Mouse (Mus musculus): Measurements from ENCODE around the gene Smc3. TPM values are rescaled to one million over a fixed set of nuclear protein-coding genes. Genes with fewer than 3 reads are reported as not detected.
A peak's percentile ranks its signal among the peaks of the same experiment; 100 is the strongest.
"Not testable (repeated sequence)": the region's sequence is repeated elsewhere in the genome, so short reads cannot be mapped to it uniquely, and the experiment has no call there.

Smc3 gene
- polyA plus RNA-seq, 1 experiment from 2014 or later = 90.1 TPM

DNA sequence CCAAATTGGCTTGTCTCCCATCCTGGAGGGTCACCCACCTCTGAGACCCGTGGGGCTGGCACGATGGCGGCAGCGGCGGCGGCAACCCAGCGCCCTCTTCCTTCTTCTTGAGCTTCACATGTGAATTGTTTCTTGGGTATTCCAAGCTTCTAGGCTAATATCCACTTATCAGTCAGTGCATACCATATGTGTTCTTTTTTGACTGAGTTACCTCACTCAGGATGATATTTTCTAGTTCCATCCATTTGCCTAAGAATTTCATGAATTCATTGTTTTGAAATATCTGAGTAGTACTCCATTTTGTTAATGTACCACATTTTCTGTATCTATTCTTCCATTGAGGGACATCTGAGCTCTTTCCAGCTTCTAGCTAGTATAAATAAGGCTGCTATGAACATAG, 11.2 kb upstream of the Smc3 start, which contains the start of gene Nutf2-ps1:
Gene Nutf2-ps1 (minus strand): TSS at position 101 of the 400 bp plus-strand sequence.
- H3K4me2 ChIP-seq (ENCODE audit: low read depth); ATAC-seq (ENCODE audit: insufficient read depth, low FRiP score, low TSS enrichment); H3K4me3 ChIP-seq (ENCODE audit: low read depth, low read length); H3K27ac ChIP-seq (ENCODE audit: low read depth, low read length); H3K9me3 ChIP-seq (ENCODE audit: control insufficient read depth, low read length); H3K36me3 ChIP-seq (ENCODE audit: control insufficient read depth, insufficient read depth, low read length); H3K27me3 ChIP-seq (ENCODE audit: control insufficient read depth, insufficient read depth, low read length); H3K9ac ChIP-seq (ENCODE audit: low read length); H3K4me1 ChIP-seq (ENCODE audit: control insufficient read depth, insufficient read depth, low read length); DNase-seq (ENCODE audit: low spot score): not testable (repeated sequence)
- 98% methylated on average over 7 of the region's 7 CpGs for WGBS

DNA sequence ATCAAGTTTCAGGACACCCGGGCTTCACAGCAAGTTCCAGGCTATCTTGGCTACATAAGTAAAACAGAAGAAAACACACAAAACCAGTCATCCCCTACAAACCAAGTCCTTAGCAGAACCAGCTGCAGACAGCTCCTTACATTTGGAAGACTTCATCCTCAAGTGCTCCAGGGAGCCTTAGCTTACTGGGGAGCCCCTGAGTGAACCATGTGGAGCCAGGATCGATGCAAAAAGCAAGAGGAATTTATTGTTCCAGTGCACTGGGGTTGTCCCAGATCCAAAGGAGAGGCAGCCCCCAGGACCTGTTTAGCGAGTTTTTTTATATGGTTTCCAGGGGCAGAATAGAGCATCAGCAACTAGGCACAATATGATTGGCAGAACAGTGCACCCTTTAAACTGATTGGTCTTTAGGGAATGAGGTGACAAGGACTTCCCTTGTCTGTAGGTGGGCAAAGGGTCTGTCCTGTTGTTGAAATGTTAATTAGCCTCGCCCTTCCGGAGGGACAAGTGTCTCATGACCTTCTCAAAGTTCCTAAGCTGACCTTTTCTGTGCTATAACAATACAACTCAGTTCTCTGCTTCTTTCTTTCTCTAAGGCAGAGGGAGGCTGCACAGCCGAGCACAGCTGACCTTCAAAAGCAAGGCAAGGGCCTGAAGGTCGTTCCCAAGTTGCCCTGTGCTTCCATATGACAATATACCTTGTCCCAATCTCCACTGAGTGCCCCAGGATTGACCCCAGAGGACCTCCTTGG, 3.3 kb upstream of the Smc3 start:
- no peak for ATAC-seq (ENCODE audit: insufficient read depth, low FRiP score, low TSS enrichment)
- Histone ChIP-seq H3K4me1 (ENCODE audit: control insufficient read depth, insufficient read depth, low read length) (no peaks in the 10 kb centered on the region), H3K4me3 (ENCODE audit: low read depth, low read length) (no peak overlapping the region), H3K9me3 (ENCODE audit: control insufficient read depth, low read length) (no peaks in the 10 kb centered on the region), H3K27me3 (ENCODE audit: control insufficient read depth, insufficient read depth, low read length) (no peaks in the 10 kb centered on the region), H3K9ac (ENCODE audit: low read length) (no peak overlapping the region), H3K4me2 (ENCODE audit: low read depth) (no peak overlapping the region), H3K36me3 (ENCODE audit: control insufficient read depth, insufficient read depth, low read length) (no peaks in the 10 kb centered on the region), H3K27ac (ENCODE audit: low read depth, low read length) (no peak overlapping the region)
- 62% methylated on average over 7 of the region's 7 CpGs for WGBS
- DNase-seq (ENCODE audit: low spot score) = no peak

DNA sequence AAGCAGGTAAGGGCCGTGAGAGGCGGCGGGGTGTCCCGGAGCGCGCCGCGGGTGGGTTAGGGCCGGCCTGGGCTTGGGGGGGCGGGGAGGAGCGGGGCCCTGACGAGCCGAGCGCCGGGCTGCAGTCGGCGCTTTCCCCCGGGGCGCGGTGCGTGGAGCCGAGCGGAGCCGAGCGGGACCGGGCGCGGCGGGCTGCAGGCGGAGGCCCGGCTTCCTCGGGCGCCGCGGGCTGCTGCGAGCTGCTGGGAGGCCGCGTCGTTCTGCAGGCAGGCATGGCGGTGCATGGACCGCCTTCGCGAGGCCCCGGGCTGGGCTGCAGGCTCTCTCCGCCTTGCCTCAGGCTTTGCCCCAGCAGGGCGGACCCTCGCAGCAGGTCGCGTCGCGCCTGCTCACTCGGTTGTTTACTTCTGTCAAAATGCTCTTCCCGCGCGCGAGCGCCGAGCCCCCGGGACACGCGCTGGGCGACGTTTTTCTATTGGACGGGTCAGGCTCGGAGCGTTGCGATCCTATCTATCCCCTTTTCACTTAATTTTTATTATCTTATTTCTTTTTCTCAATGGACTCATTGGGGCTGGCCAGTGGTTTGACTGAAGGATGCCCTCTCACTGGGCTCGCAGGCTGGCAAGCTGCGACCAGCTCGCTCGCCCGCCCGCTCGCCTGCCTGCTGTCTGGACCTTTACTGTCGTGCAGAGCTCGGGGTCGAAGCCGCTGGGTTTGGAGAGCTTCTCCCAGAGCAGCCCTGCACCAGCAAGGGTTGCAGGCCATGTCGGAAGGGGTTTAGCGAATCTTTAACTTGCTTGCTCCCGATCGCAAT, 558 bp downstream of the Smc3 start:
- Histone ChIP-seq H3K9me3 (ENCODE audit: control insufficient read depth, low read length) (no peaks in the 10 kb centered on the region), H3K27me3 (ENCODE audit: control insufficient read depth, insufficient read depth, low read length) (no peaks in the 10 kb centered on the region), H3K27ac (ENCODE audit: low read depth, low read length) (peak overlapping the region; percentile 96), H3K36me3 (ENCODE audit: control insufficient read depth, insufficient read depth, low read length) (0 out of 2 replicates have a peak, but pooled peaks cover 2% of the 10 kb centered on the region), H3K4me1 (ENCODE audit: control insufficient read depth, insufficient read depth, low read length) (no peaks in the 10 kb centered on the region), H3K4me2 (ENCODE audit: low read depth) (peak overlapping the region; percentile 80), H3K9ac (ENCODE audit: low read length) (peak overlapping the region; percentile 95), H3K4me3 (ENCODE audit: low read depth, low read length) (peak overlapping the region; percentile 100)
- peak; percentile 56 for ATAC-seq (ENCODE audit: insufficient read depth, low FRiP score, low TSS enrichment)
- WGBS = under 1% methylated on average over 64 of the region's 82 CpGs
- peak; percentile 62 for DNase-seq (ENCODE audit: low spot score)

DNA sequence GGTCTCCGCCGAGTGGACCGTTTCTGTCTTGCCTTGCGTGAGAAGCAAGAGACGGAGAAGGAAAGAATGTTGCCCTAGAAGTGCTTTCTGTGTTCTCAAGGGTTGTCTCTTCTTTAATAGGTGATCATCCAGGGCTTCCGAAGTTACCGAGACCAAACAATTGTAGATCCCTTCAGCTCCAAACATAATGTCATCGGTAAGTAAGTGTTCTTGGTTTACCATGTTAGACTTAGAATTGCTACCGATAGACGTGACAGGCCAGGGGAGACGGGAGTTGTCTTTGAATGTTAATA, 1.1 kb downstream of the Smc3 start:
- Histone ChIP-seq H3K9me3 (ENCODE audit: control insufficient read depth, low read length) (no peaks in the 10 kb centered on the region), H3K36me3 (ENCODE audit: control insufficient read depth, insufficient read depth, low read length) (0 out of 2 replicates have a peak, but pooled peaks cover 2% of the 10 kb centered on the region), H3K4me3 (ENCODE audit: low read depth, low read length) (peak overlapping the region; percentile 100), H3K9ac (ENCODE audit: low read length) (peak overlapping the region; percentile 95), H3K4me2 (ENCODE audit: low read depth) (peak overlapping the region; percentile 80), H3K4me1 (ENCODE audit: control insufficient read depth, insufficient read depth, low read length) (no peaks in the 10 kb centered on the region), H3K27me3 (ENCODE audit: control insufficient read depth, insufficient read depth, low read length) (no peaks in the 10 kb centered on the region), H3K27ac (ENCODE audit: low read depth, low read length) (no peak overlapping the region)
- 21% methylated on average over 11 of the region's 11 CpGs for WGBS
- no peak for ATAC-seq (ENCODE audit: insufficient read depth, low FRiP score, low TSS enrichment)
- DNase-seq (ENCODE audit: low spot score) = no peak

DNA sequence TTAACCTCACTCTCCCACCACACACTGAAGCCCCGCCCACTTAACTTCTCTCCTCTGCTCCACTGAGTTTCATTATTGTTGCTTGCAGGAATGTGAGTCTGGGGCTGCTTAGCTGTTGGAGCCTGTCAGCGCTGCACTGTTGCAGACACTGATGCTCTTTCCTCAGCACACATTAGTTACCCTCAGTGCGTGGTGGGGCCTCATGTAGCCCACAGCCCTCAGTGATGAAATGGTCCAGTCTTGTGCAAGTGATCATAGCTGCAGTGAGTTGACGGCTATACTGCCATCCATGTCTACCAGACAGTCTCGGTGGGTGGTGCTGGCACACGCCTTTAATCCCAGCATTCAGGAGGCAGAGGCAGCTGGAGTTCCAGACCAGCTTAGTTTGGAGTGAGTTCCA, 8.7 kb downstream of the Smc3 start:
- no peak for DNase-seq (ENCODE audit: low spot score)
- no peak for ATAC-seq (ENCODE audit: insufficient read depth, low FRiP score, low TSS enrichment)
- no peaks in the 10 kb centered on the region for H3K27me3 ChIP-seq (ENCODE audit: control insufficient read depth, insufficient read depth, low read length)
- 86% methylated on average over 6 of the region's 6 CpGs for WGBS
- no peak overlapping the region for H3K9ac ChIP-seq (ENCODE audit: low read length)
- no peak overlapping the region for H3K4me2 ChIP-seq (ENCODE audit: low read depth)
- H3K36me3 ChIP-seq (ENCODE audit: control insufficient read depth, insufficient read depth, low read length) = 0 out of 2 replicates have a peak, but pooled peaks cover 4% of the 10 kb centered on the region
- H3K9me3 ChIP-seq (ENCODE audit: control insufficient read depth, low read length) = no peaks in the 10 kb centered on the region
- no peaks in the 10 kb centered on the region for H3K4me1 ChIP-seq (ENCODE audit: control insufficient read depth, insufficient read depth, low read length)
- no peak overlapping the region for H3K27ac ChIP-seq (ENCODE audit: low read depth, low read length)
- H3K4me3 ChIP-seq (ENCODE audit: low read depth, low read length) = no peak overlapping the region

DNA sequence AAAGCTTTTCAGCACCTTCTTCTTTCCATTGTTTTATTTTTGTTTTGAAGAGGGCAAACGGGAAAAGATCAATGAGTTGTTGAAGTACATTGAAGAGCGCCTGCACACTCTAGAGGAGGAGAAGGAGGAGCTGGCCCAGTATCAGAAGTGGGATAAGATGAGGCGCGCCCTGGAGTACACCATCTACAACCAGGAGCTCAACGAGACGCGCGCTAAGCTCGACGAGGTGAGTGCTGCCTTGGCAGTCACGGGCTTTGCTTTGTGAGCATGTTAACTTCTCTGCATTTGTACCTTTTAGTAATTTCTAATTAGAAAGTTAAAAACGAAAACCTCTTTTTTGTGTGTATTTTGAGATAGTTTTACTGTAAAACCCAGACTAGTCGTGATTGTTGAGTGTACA, 21.5 kb downstream of the Smc3 start:
- Histone ChIP-seq H3K9ac (ENCODE audit: low read length) (no peak overlapping the region), H3K36me3 (ENCODE audit: control insufficient read depth, insufficient read depth, low read length) (peaks cover 9% of the 10 kb centered on the region), H3K4me1 (ENCODE audit: control insufficient read depth, insufficient read depth, low read length) (no peaks in the 10 kb centered on the region), H3K4me3 (ENCODE audit: low read depth, low read length) (no peak overlapping the region), H3K4me2 (ENCODE audit: low read depth) (no peak overlapping the region), H3K27me3 (ENCODE audit: control insufficient read depth, insufficient read depth, low read length) (no peaks in the 10 kb centered on the region), H3K9me3 (ENCODE audit: control insufficient read depth, low read length) (no peaks in the 10 kb centered on the region), H3K27ac (ENCODE audit: low read depth, low read length) (no peak overlapping the region)
- no peak for DNase-seq (ENCODE audit: low spot score)
- 95% methylated on average over 13 of the region's 13 CpGs for WGBS
- ATAC-seq (ENCODE audit: insufficient read depth, low FRiP score, low TSS enrichment) = no peak

DNA sequence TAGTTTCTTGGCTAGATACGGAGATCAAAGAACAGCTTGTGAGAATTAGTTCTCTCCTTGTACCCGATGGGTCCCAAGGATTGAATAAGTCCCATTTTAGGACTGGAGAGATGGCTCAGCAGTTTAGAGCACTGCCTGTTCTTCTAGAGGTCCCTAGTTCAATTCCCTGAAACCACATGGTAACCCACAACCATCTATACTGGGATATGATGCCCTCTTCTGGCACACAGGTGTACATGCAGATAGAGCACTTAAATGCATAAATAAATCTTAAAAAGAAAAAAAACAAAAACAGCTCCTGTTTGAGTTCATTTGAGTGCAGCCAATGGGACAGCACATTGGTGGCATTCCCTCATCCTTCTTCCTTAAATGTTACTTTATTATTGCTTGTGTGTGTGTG, 37.8 kb downstream of the Smc3 start:
- Histone ChIP-seq H3K9me3 (ENCODE audit: control insufficient read depth, low read length) (no peaks in the 10 kb centered on the region), H3K9ac (ENCODE audit: low read length) (no peak overlapping the region), H3K4me3 (ENCODE audit: low read depth, low read length) (no peak overlapping the region), H3K4me1 (ENCODE audit: control insufficient read depth, insufficient read depth, low read length) (no peaks in the 10 kb centered on the region), H3K27ac (ENCODE audit: low read depth, low read length) (no peak overlapping the region), H3K36me3 (ENCODE audit: control insufficient read depth, insufficient read depth, low read length) (peaks cover 21% of the 10 kb centered on the region), H3K27me3 (ENCODE audit: control insufficient read depth, insufficient read depth, low read length) (no peaks in the 10 kb centered on the region), H3K4me2 (ENCODE audit: low read depth) (no peak overlapping the region)
- DNase-seq (ENCODE audit: low spot score) = no peak
- ATAC-seq (ENCODE audit: insufficient read depth, low FRiP score, low TSS enrichment) = no peak
- 88% methylated on average over 2 of the region's 2 CpGs for WGBS

DNA sequence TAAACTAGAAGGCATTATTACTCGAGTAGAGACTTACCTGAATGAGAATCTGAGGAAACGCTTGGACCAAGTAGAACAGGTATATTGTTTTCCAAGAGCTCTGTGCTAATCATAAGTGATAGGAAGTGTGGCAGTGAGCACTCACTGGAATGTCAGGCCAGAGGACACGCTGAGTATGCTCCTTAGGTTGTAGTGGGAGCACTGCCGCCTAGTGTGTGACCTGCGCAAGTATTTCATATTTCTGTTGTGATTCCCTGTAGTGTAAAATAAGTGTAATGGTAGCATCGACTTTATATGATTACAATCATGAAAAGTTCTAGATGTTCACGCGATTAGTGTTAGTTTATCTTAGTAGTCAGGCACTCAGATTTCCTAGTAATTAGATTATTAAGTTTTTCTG, 38.5 kb downstream of the Smc3 start:
- H3K4me1 ChIP-seq (ENCODE audit: control insufficient read depth, insufficient read depth, low read length) = no peaks in the 10 kb centered on the region
- no peak overlapping the region for H3K4me2 ChIP-seq (ENCODE audit: low read depth)
- H3K9me3 ChIP-seq (ENCODE audit: control insufficient read depth, low read length) = no peaks in the 10 kb centered on the region
- DNase-seq (ENCODE audit: low spot score) (no peak), ATAC-seq (ENCODE audit: insufficient read depth, low FRiP score, low TSS enrichment) (no peak)
- WGBS = 91% methylated on average over 8 of the region's 8 CpGs
- H3K27me3 ChIP-seq (ENCODE audit: control insufficient read depth, insufficient read depth, low read length) = no peaks in the 10 kb centered on the region
- H3K4me3 ChIP-seq (ENCODE audit: low read depth, low read length) = no peak overlapping the region
- peaks cover 21% of the 10 kb centered on the region for H3K36me3 ChIP-seq (ENCODE audit: control insufficient read depth, insufficient read depth, low read length)
- H3K27ac ChIP-seq (ENCODE audit: low read depth, low read length) = no peak overlapping the region
- H3K9ac ChIP-seq (ENCODE audit: low read length) = no peak overlapping the region

Data from neural tube, embryonic 11.5 days (tissue).